Mouse (Mus musculus): Measurements from ENCODE around the gene Nucb1.

DNA sequence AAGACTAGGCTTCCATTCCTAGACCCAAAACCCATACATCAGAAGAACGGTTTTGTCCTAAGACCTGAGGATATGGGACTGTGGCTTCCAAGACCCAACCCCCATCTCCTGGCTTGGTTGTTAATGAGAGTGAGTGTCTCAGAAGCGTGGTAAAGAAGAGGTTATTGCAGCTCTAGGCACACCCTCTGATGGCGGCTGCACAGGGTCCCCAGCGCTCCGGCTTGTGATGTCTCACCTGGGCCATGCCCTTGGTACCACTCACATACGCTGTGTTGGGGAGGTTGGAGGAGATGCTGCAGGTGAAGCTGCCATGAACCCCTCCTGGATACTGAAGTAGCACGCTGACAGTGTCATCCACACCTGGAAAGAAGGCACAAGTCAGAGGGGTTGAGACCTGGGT lies 31.4 kb downstream of the Nucb1 start:
- TF ChIP-seq CTCF (IDR thresholded peaks at IDR 0.05; ENCODE audit: low read depth, low read length) (no peak), POLR2A (IDR thresholded peaks at IDR 0.05; ENCODE audit: borderline replicate concordance, low read depth, low read length) (no peak)

Measured in bone marrow macrophage, adult 2 months (primary cell).